Comparison of ENCODE assay signal across 8 mouse cellular contexts in the genomic region with DNA sequence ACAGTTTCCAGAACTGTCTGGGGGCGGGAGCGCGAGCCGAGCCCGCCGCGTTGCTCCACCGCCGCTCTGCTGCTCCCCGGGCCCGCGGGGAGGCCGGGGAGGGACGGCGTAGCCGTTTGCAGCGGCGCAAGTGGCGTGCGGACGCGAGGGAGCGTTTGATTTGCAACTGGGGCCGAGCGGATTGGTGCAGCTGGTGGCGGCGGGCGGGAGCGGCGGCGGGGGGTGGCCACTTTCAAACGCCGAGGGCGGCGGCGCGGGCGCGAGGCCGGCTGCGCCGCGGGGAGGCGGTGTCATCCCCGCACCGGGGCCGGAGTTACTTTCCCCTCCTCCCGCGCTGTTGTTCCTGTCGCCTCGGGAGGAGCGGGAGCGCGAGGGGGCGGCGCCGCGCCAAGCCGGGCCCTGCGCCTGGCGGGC. TPM values are rescaled to one million over a fixed set of nuclear protein-coding genes. Genes with fewer than 3 reads are reported as not detected.
DNase-seq lines count a peak whose midpoint lies in the region; ATAC-seq and TF ChIP-seq lines count a peak whose summit lies in the region.

No protein-coding gene starts in this region.

- H3K27me3 ChIP-seq in embryonic facial prominence, embryonic 14.5 days (replicated peaks; ENCODE audit: control insufficient read depth, insufficient read depth, low read length), result peaks cover 4% of the 10 kb centered on the region; the same call in 1 of the 2 replicates
- H3K27me3 ChIP-seq in kidney, embryonic 14.5 days (ENCODE audit: control insufficient read depth, insufficient read depth, low read length), result no peaks in the 10 kb centered on the region
- no peaks in the 10 kb centered on the region for H3K27me3 ChIP-seq in limb, embryonic 15.5 days
- H3K27me3 ChIP-seq in midbrain, postnatal 0 days (ENCODE audit: insufficient read depth, low read length), result no peaks in the 10 kb centered on the region

- peak overlapping the region; percentile 85 for H3K9ac ChIP-seq in embryonic facial prominence, embryonic 14.5 days (ENCODE audit: low read depth, low read length)
- peak overlapping the region; percentile 89 for H3K9ac ChIP-seq in kidney, embryonic 14.5 days (ENCODE audit: low read depth, low read length)
- peak overlapping the region; percentile 72 for H3K9ac ChIP-seq in limb, embryonic 15.5 days
- H3K9ac ChIP-seq in midbrain, postnatal 0 days (replicated peaks; ENCODE audit: low read length, poor library complexity, severe bottlenecking), result peak overlapping the region; percentile 83

- peak; percentile 92 for DNase-seq in 3134 (ENCODE audit: extremely low read depth, insufficient read length, low spot score)
- peak; percentile 76 to 81 for DNase-seq in adrenal gland, postnatal 4 days (ENCODE audit: low spot score in 2 of 2)
- DNase-seq in embryonic facial prominence, embryonic 14.5 days (ENCODE audit: low spot score), result peak; percentile 89
- DNase-seq in heart, adult 9 months (ENCODE audit: low spot score in 2 of 2), result peak; percentile 87
- DNase-seq in midbrain, postnatal 0 days (ENCODE audit: low spot score), result peak; percentile 83
- DNase-seq in spleen, postnatal 14 days (ENCODE audit: low spot score in 2 of 2), result peak; percentile 70 to 78

- no peaks in the 10 kb centered on the region for H3K9me3 ChIP-seq in embryonic facial prominence, embryonic 14.5 days (ENCODE audit: control insufficient read depth, low read length)
- no peaks in the 10 kb centered on the region for H3K9me3 ChIP-seq in kidney, embryonic 14.5 days (ENCODE audit: control insufficient read depth, low read length)
- no peaks in the 10 kb centered on the region for H3K9me3 ChIP-seq in limb, embryonic 15.5 days
- no peaks in the 10 kb centered on the region for H3K9me3 ChIP-seq in midbrain, postnatal 0 days (ENCODE audit: low read length)

- 0% methylated on average over 9 of the region's 61 CpGs for WGBS in embryonic facial prominence, embryonic 14.5 days
- WGBS in kidney, embryonic 14.5 days, result under 1% methylated on average over 29 of the region's 61 CpGs
- 0% methylated on average over 33 of the region's 61 CpGs for WGBS in limb, embryonic 15.5 days
- WGBS in midbrain, postnatal 0 days, result 1% methylated on average over 47 of the region's 61 CpGs

- H3K4me1 ChIP-seq in embryonic facial prominence, embryonic 14.5 days (ENCODE audit: control insufficient read depth, insufficient read depth, low read length), result no peaks in the 10 kb centered on the region
- H3K4me1 ChIP-seq in kidney, embryonic 14.5 days (ENCODE audit: control insufficient read depth, insufficient read depth, low read length), result no peaks in the 10 kb centered on the region; the same call in 1 of the 2 replicates
- peaks cover 16% of the 10 kb centered on the region for H3K4me1 ChIP-seq in limb, embryonic 15.5 days
- H3K4me1 ChIP-seq in midbrain, postnatal 0 days (ENCODE audit: insufficient read depth, low read length), result no peaks in the 10 kb centered on the region

- peak; percentile 66 for ATAC-seq in embryonic facial prominence, embryonic 14.5 days (ENCODE audit: low read depth)
- ATAC-seq in kidney, embryonic 14.5 days (ENCODE audit: low FRiP score, low TSS enrichment), result peak; percentile 66
- peak; percentile 67 for ATAC-seq in limb, embryonic 15.5 days (ENCODE audit: insufficient number of reproducible peaks, low FRiP score, low TSS enrichment, low read depth)
- ATAC-seq in midbrain, postnatal 0 days (ENCODE audit: low FRiP score), result peak; percentile 71

- no peaks in the 10 kb centered on the region for H3K36me3 ChIP-seq in embryonic facial prominence, embryonic 14.5 days (ENCODE audit: control insufficient read depth, insufficient read depth, low read length)
- no peaks in the 10 kb centered on the region for H3K36me3 ChIP-seq in kidney, embryonic 14.5 days (ENCODE audit: control insufficient read depth, insufficient read depth, low read length)
- H3K36me3 ChIP-seq in limb, embryonic 15.5 days, result no peaks in the 10 kb centered on the region
- no peaks in the 10 kb centered on the region for H3K36me3 ChIP-seq in midbrain, postnatal 0 days (ENCODE audit: insufficient read depth, low read length)

- no peak for TF ChIP-seq CTCF in midbrain, postnatal 0 days (IDR thresholded peaks at IDR 0.05)

- H3K4me2 ChIP-seq in embryonic facial prominence, embryonic 14.5 days (ENCODE audit: low read depth, low read length), result peak overlapping the region; percentile 98
- peak overlapping the region; percentile 87 for H3K4me2 ChIP-seq in kidney, embryonic 14.5 days (replicated peaks; ENCODE audit: low read depth, low read length)
- H3K4me2 ChIP-seq in limb, embryonic 15.5 days, result peak overlapping the region; percentile 98
- H3K4me2 ChIP-seq in midbrain, postnatal 0 days (ENCODE audit: low read depth, low read length, poor library complexity, severe bottlenecking), result peak overlapping the region; percentile 87

- H3K4me3 ChIP-seq in embryonic facial prominence, embryonic 14.5 days (ENCODE audit: low read depth, low read length), result peak overlapping the region; percentile 79
- peak overlapping the region; percentile 60 for H3K4me3 ChIP-seq in kidney, embryonic 14.5 days (ENCODE audit: low read length)
- peak overlapping the region; percentile 79 for H3K4me3 ChIP-seq in limb, embryonic 15.5 days
- peak overlapping the region; percentile 89 for H3K4me3 ChIP-seq in midbrain, postnatal 0 days (ENCODE audit: low read depth, low read length)

- peak overlapping the region; percentile 90 for H3K27ac ChIP-seq in embryonic facial prominence, embryonic 14.5 days (replicated peaks; ENCODE audit: low read depth, low read length)
- H3K27ac ChIP-seq in kidney, embryonic 14.5 days (ENCODE audit: low read depth, low read length), result peak overlapping the region; percentile 97
- H3K27ac ChIP-seq in limb, embryonic 15.5 days, result peak overlapping the region; percentile 92
- peak overlapping the region; percentile 92 for H3K27ac ChIP-seq in midbrain, postnatal 0 days (ENCODE audit: low read depth, low read length)

RNA-seq across cellular contexts. Expression of a gene that starts 9.9 kb away (rescaled TPM):
- total RNA-seq in adrenal gland, postnatal 4 days (2021), result 10 to 100 TPM; 57.5 to 59.7 TPM
- 16.1 and 16.4 TPM in 2 replicates for polyA plus RNA-seq in embryonic facial prominence, embryonic 14.5 days (2014; fragmentation: Nextera tagmentation; extraction: Ambion mirVana)
- 14.6 and 22.1 TPM in 2 replicates for polyA plus RNA-seq in kidney, embryonic 14.5 days (2014; fragmentation: Nextera tagmentation; extraction: Ambion mirVana)
- polyA plus RNA-seq in limb, embryonic 15.5 days (2015; fragmentation: Nextera tagmentation; extraction: Ambion mirVana), result 12.0 and 12.7 TPM in 2 replicates
- total RNA-seq in midbrain, postnatal 0 days (2014; rRNA removed), result 18.8 and 21.8 TPM in 2 replicates
- polyA plus RNA-seq in midbrain, postnatal 0 days (2015; fragmentation: Nextera tagmentation; extraction: Ambion mirVana), result 15.0 and 16.7 TPM in 2 replicates

Comparison
In these comparisons a context has a peak if more than half of its experiments do, and no peak if none do; other contexts are left out.
1. Peak in every context shown above with its lines: DNase-seq, ATAC-seq, H3K4me3 ChIP-seq and H3K27ac ChIP-seq.